Comparison of ENCODE assay signal across 8 mouse cellular contexts in genomic region chr7:38174321-38175148, GRCm38 (mm10). TPM values are rescaled to one million over a fixed set of nuclear protein-coding genes. Genes with fewer than 3 reads are reported as not detected.
DNase-seq lines count a peak whose midpoint lies in the region; ATAC-seq lines count a peak whose summit lies in the region.

No protein-coding gene starts in this region.

- H3K9ac ChIP-seq in embryonic facial prominence, embryonic 11.5 days (replicated peaks; ENCODE audit: low read length): peak overlapping the region; percentile 73
- H3K9ac ChIP-seq in limb, embryonic 12.5 days (replicated peaks): peak overlapping the region; percentile 55
- H3K9ac ChIP-seq in neural tube, embryonic 12.5 days: peak overlapping the region; percentile 53

- no peak overlapping the region for H3K27ac ChIP-seq in embryonic facial prominence, embryonic 11.5 days (replicated peaks; ENCODE audit: low read depth, low read length)
- H3K27ac ChIP-seq in hindbrain, embryonic 10.5 days: peak overlapping the region; percentile 91
- no peak overlapping the region for H3K27ac ChIP-seq in limb, embryonic 12.5 days
- H3K27ac ChIP-seq in neural tube, embryonic 12.5 days: no peak overlapping the region

- no peaks in the 10 kb centered on the region for H3K36me3 ChIP-seq in embryonic facial prominence, embryonic 11.5 days (replicated peaks; ENCODE audit: control insufficient read depth, insufficient read depth, low read depth, low read length)
- H3K36me3 ChIP-seq in hindbrain, embryonic 10.5 days: no peaks in the 10 kb centered on the region
- no peaks in the 10 kb centered on the region for H3K36me3 ChIP-seq in limb, embryonic 12.5 days
- H3K36me3 ChIP-seq in neural tube, embryonic 12.5 days: no peaks in the 10 kb centered on the region

- no peak; the same call in 1 of the 2 replicates for ATAC-seq in embryonic facial prominence, embryonic 11.5 days (replicated peaks; ENCODE audit: insufficient number of reproducible peaks, low FRiP score, low TSS enrichment, low read depth)
- no peak for ATAC-seq in limb, embryonic 12.5 days (ENCODE audit: insufficient number of reproducible peaks, insufficient read depth, low FRiP score, low TSS enrichment, low read depth)
- ATAC-seq in neural tube, embryonic 12.5 days (ENCODE audit: low FRiP score, low read depth): peak; percentile 85

- no peaks in the 10 kb centered on the region for H3K4me1 ChIP-seq in embryonic facial prominence, embryonic 11.5 days (ENCODE audit: control insufficient read depth, insufficient read depth, low read length)
- H3K4me1 ChIP-seq in hindbrain, embryonic 10.5 days (replicated peaks): peaks cover 16% of the 10 kb centered on the region
- H3K4me1 ChIP-seq in limb, embryonic 12.5 days (replicated peaks): peaks cover 10% of the 10 kb centered on the region
- H3K4me1 ChIP-seq in neural tube, embryonic 12.5 days: peaks cover 7% of the 10 kb centered on the region

- H3K9me3 ChIP-seq in embryonic facial prominence, embryonic 11.5 days (replicated peaks; ENCODE audit: control insufficient read depth, low read length): no peaks in the 10 kb centered on the region
- no peaks in the 10 kb centered on the region for H3K9me3 ChIP-seq in hindbrain, embryonic 10.5 days
- no peaks in the 10 kb centered on the region for H3K9me3 ChIP-seq in limb, embryonic 12.5 days
- no peaks in the 10 kb centered on the region for H3K9me3 ChIP-seq in neural tube, embryonic 12.5 days

- 11% methylated on average over 31 of the region's 31 CpGs for WGBS in embryonic facial prominence, embryonic 11.5 days
- WGBS in hindbrain, embryonic 10.5 days: 11% methylated on average over 31 of the region's 31 CpGs
- WGBS in limb, embryonic 12.5 days: 16% methylated on average over 31 of the region's 31 CpGs
- 8% methylated on average over 31 of the region's 31 CpGs for WGBS in neural tube, embryonic 12.5 days

- peak overlapping the region; percentile 53 for H3K4me2 ChIP-seq in embryonic facial prominence, embryonic 11.5 days (ENCODE audit: low read depth, low read length)
- H3K4me2 ChIP-seq in limb, embryonic 12.5 days: peak overlapping the region; percentile 53
- H3K4me2 ChIP-seq in neural tube, embryonic 12.5 days (replicated peaks): peak overlapping the region; percentile 60

- H3K4me3 ChIP-seq in embryonic facial prominence, embryonic 11.5 days (ENCODE audit: low read depth, low read length): peak overlapping the region; percentile 24
- peak overlapping the region; percentile 46 for H3K4me3 ChIP-seq in hindbrain, embryonic 10.5 days
- peak overlapping the region; percentile 27; the same call in 1 of the 2 replicates for H3K4me3 ChIP-seq in limb, embryonic 12.5 days (replicated peaks)
- peak overlapping the region; percentile 24 for H3K4me3 ChIP-seq in neural tube, embryonic 12.5 days

- peak; percentile 39 for DNase-seq in kidney, postnatal 10 days
- DNase-seq in kidney, postnatal 14 days: no peak
- DNase-seq in embryonic facial prominence, embryonic 11.5 days (ENCODE audit: low spot score): peak; percentile 50
- peak; percentile 77 for DNase-seq in hindbrain, embryonic 10.5 days (ENCODE audit: low spot score)
- DNase-seq in spleen, postnatal 36 days (ENCODE audit: low spot score in 2 of 2): no peak
- DNase-seq in gastrocnemius, postnatal 4 days (ENCODE audit: low spot score in 2 of 2): no peak

- H3K27me3 ChIP-seq in embryonic facial prominence, embryonic 11.5 days (ENCODE audit: control insufficient read depth, insufficient read depth, low read length): no peaks in the 10 kb centered on the region; the same call in 1 of the 2 replicates
- peaks cover 17% of the 10 kb centered on the region for H3K27me3 ChIP-seq in hindbrain, embryonic 10.5 days (ENCODE audit: insufficient read depth, poor library complexity, severe bottlenecking)
- peaks cover 27% of the 10 kb centered on the region; the same call in 1 of the 2 replicates for H3K27me3 ChIP-seq in limb, embryonic 12.5 days
- H3K27me3 ChIP-seq in neural tube, embryonic 12.5 days (replicated peaks): no peaks in the 10 kb centered on the region

RNA-seq across cellular contexts. Expression of gene 1600014C10Rik, which starts 8.5 kb away (rescaled TPM):
- polyA plus RNA-seq in embryonic facial prominence, embryonic 11.5 days (2014; fragmentation: Nextera tagmentation; extraction: Ambion mirVana): 14.6 and 17.2 TPM in 2 replicates
- polyA plus RNA-seq in hindbrain, embryonic 10.5 days (2016; fragmentation: Nextera tagmentation; extraction: Ambion mirVana): 15.1 and 15.2 TPM in 2 replicates
- 15.1 and 15.6 TPM in 2 replicates for polyA plus RNA-seq in limb, embryonic 12.5 days (2016; fragmentation: Nextera tagmentation; extraction: Ambion mirVana)
- polyA plus RNA-seq in neural tube, embryonic 12.5 days (2016; fragmentation: Nextera tagmentation; extraction: Ambion mirVana): 20.0 and 20.8 TPM in 2 replicates
- total RNA-seq in gastrocnemius, postnatal 4 days (2021): 10 to 100 TPM; 12.2 to 14.0 TPM

RNA-seq across cellular contexts. Expression of gene Plekhf1, which starts 53.3 kb away (rescaled TPM):
- polyA plus RNA-seq in embryonic facial prominence, embryonic 11.5 days (2014; fragmentation: Nextera tagmentation; extraction: Ambion mirVana): 3.0 and 3.1 TPM in 2 replicates
- 2.5 and 3.2 TPM in 2 replicates for polyA plus RNA-seq in hindbrain, embryonic 10.5 days (2016; fragmentation: Nextera tagmentation; extraction: Ambion mirVana)
- polyA plus RNA-seq in limb, embryonic 12.5 days (2016; fragmentation: Nextera tagmentation; extraction: Ambion mirVana): 3.5 and 3.9 TPM in 2 replicates
- 1.2 and 1.6 TPM in 2 replicates for polyA plus RNA-seq in neural tube, embryonic 12.5 days (2016; fragmentation: Nextera tagmentation; extraction: Ambion mirVana)
- total RNA-seq in gastrocnemius, postnatal 4 days (2021): 1 to 10 TPM; 5.8 to 6.5 TPM

Comparison
In these comparisons a context has a peak if more than half of its experiments do, and no peak if none do; other contexts are left out.
1. DNase-seq: peak in kidney, postnatal 10 days (single experiment), embryonic facial prominence, embryonic 11.5 days (single experiment) and hindbrain, embryonic 10.5 days (single experiment); none in kidney, postnatal 14 days (single experiment), spleen, postnatal 36 days (0 of 2) and gastrocnemius, postnatal 4 days (0 of 2).
2. Peak in every context shown above with its lines, with median percentiles within 50 percentile points of each other: H3K4me2 ChIP-seq, H3K4me3 ChIP-seq and H3K9ac ChIP-seq.